Mouse (Mus musculus) midbrain, embryonic 14.5 days (tissue): ENCODE measurements at regions not wholly inside any gene's neighbourhood (a gene's known extent, or its start where the extent isn't known, plus 50 kb on each side); places are given as distances from the start of the nearest gene placed in this dataset.

Source experiments
- ATAC-seq: fragments of 200-750 bp; cut with Nextera tagmentation; 2 replicates; pipeline ENCODE4 v1.8.0; 2017; ENCODE audit warnings: moderate number of reproducible peaks, moderate library complexity; ENCODE audit not compliant: low FRiP score, low TSS enrichment
- DNase-seq: peaks from one replicate; pipeline ENCODE4 v3.0.0-alpha.2; 2015
- H3K27ac ChIP-seq: fragments of 300-500 bp; sonication (generic); replicated peaks from 2 replicates; pipeline ENCODE4 v1.5.1; 2014; ENCODE audit warnings: mild to moderate bottlenecking, low read depth, low read length, moderate library complexity
- H3K27me3 ChIP-seq: fragments of 300-500 bp; sonication (generic); 2 replicates; pipeline ENCODE4 v1.6.1; 2014; ENCODE audit warnings: low read length, control low read depth, mixed read lengths; ENCODE audit not compliant: control insufficient read depth, insufficient read depth
- H3K36me3 ChIP-seq: fragments of 300-500 bp; sonication (generic); 2 replicates; pipeline ENCODE4 v1.6.1; 2014; ENCODE audit warnings: low read length, control low read depth; ENCODE audit not compliant: control insufficient read depth, insufficient read depth
- H3K4me1 ChIP-seq: fragments of 300-500 bp; sonication (generic); 2 replicates; pipeline ENCODE4 v1.6.1; 2014; ENCODE audit warnings: mild to moderate bottlenecking, antibody characterized with exemption, low read length, control low read depth; ENCODE audit not compliant: control insufficient read depth, insufficient read depth
- H3K4me2 ChIP-seq: fragments of 300-500 bp; sonication (generic); 2 replicates; pipeline ENCODE4 v1.6.1; 2014; ENCODE audit warnings: mild to moderate bottlenecking, low read length, moderate library complexity
- H3K4me3 ChIP-seq: fragments of 300-500 bp; sonication (generic); replicated peaks from 2 replicates; pipeline ENCODE4 v1.5.1; 2014; ENCODE audit warnings: low read depth, low read length
- H3K9ac ChIP-seq: fragments of 300-500 bp; sonication (generic); replicated peaks from 2 replicates; pipeline ENCODE4 v1.6.1; 2014; ENCODE audit warnings: mild to moderate bottlenecking, low read length, moderate library complexity
- H3K9me3 ChIP-seq: fragments of 300-500 bp; sonication (generic); 2 replicates; pipeline ENCODE4 v1.6.1; 2016; ENCODE audit warnings: low read length, control low read depth, mixed read lengths; ENCODE audit not compliant: control insufficient read depth
- WGBS: fragments of 180-500 bp; shearing (Covaris S2); extraction: QIAGEN DNeasy Blood & Tissue Kit; methylation state at CpG from one replicate; pipeline ENCODE4 v1.1.7; 2014; 5-methylcytosine and 5-hydroxymethylcytosine counted together

- DNase-seq (no peak), ATAC-seq (no peak)
- H3K36me3 ChIP-seq, result no peaks in the 10 kb centered on the region
- H3K4me1 ChIP-seq, result no peaks in the 10 kb centered on the region
- no peak overlapping the region for H3K4me2 ChIP-seq
- H3K4me3 ChIP-seq, result no peak overlapping the region
- 84% methylated on average over 1 of the region's 1 CpGs for WGBS
- H3K27ac ChIP-seq, result no peak overlapping the region
- H3K27me3 ChIP-seq, result no peaks in the 10 kb centered on the region
- no peaks in the 10 kb centered on the region for H3K9me3 ChIP-seq
- no peak overlapping the region for H3K9ac ChIP-seq
These were observed 761.8 kb upstream of the Pou3f3 start for GRCm38 (mm10) chr1:41933777-41934176.

DNA sequence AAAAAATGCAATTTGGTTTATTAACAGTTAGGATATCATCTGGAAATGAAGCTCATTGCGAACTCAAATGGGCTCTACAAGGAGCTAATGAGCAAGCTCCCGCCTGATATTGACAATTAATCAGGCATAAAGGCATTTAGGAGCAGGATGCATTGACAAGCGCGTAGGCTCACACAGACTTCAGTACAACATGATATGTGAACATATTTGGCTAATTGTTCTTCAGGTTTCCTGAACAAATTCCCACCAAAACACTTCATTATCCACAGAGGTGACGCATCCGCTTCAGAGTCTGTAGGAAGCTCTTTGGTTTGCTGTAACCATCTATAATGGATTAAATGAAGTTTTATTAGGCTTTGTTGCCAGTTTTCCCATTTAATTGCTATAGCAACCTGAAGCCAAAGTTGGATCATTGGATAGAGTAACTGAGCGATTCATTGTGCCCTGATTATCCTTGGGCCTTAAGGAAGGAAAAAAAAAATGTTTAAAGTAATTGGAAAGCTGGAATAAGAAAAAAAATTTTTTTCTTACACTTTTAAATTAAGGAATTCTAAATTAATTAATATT, 759.6 kb upstream of the Pou3f3 start:
- no peaks in the 10 kb centered on the region for H3K36me3 ChIP-seq
- ATAC-seq (no peak), DNase-seq (no peak)
- 66% methylated on average over 7 of the region's 7 CpGs for WGBS
- H3K4me2 ChIP-seq, result no peak overlapping the region
- H3K4me3 ChIP-seq, result no peak overlapping the region
- no peaks in the 10 kb centered on the region for H3K9me3 ChIP-seq
- H3K27ac ChIP-seq, result no peak overlapping the region
- H3K9ac ChIP-seq, result no peak overlapping the region
- H3K4me1 ChIP-seq, result no peaks in the 10 kb centered on the region
- H3K27me3 ChIP-seq, result no peaks in the 10 kb centered on the region

GRCm38 (mm10) chr1:41960982-41961381, 734.6 kb upstream of the Pou3f3 start:
- no peak for DNase-seq
- no peak overlapping the region for H3K9ac ChIP-seq
- no peaks in the 10 kb centered on the region for H3K27me3 ChIP-seq
- no peak overlapping the region for H3K4me2 ChIP-seq
- ATAC-seq, result no peak
- 66% methylated on average over 2 of the region's 2 CpGs for WGBS
- H3K4me3 ChIP-seq, result no peak overlapping the region
- no peaks in the 10 kb centered on the region for H3K9me3 ChIP-seq
- H3K36me3 ChIP-seq, result no peaks in the 10 kb centered on the region
- H3K27ac ChIP-seq, result no peak overlapping the region
- no peaks in the 10 kb centered on the region for H3K4me1 ChIP-seq

DNA sequence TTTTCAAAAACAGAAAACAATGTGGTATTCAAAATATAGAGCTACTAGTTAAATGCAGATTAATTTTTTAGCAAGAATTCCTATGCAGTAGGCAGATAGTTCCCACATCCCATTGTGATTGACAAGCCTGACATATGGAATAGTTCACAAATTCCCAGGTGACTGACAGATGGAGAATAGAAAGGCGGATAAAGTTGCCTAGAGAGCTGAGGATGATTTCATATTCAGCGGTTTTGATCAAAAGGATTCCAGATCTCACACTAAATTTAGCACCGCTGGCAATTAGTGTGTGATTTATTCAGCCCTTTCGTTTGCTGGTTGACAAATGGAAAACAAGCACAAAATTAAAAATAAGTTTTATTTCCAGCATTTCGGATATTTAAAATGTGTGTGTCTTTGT, 714.0 kb upstream of the Pou3f3 start:
- Histone ChIP-seq H3K4me3 (no peak overlapping the region), H3K9ac (no peak overlapping the region), H3K36me3 (no peaks in the 10 kb centered on the region), H3K27ac (no peak overlapping the region), H3K4me1 (peaks cover 10% of the 10 kb centered on the region; the same call in 1 of the 2 replicates), H3K9me3 (no peaks in the 10 kb centered on the region), H3K27me3 (no peaks in the 10 kb centered on the region), H3K4me2 (no peak overlapping the region)
- 51% methylated on average over 5 of the region's 5 CpGs for WGBS
- DNase-seq (peak; percentile 57), ATAC-seq (no peak)

DNA sequence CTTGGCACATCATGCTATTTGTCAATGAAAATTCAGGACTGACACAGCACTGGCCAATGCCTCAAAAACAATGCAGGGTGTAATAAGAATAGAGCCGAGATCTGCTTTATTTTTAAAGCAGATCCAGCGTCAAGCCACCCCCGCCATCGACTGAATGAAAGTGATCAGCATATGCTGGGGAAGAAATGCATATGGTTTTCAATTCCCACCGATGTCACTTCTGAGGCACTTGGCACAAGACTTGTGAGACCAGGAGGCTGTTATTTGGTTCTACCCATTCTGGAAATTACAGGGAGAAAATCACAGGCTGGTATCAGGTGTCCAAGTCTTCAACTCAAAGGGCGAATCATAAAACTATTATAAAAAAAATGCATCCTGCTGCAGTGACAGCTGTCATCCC, 689.3 kb upstream of the Pou3f3 start:
- no peaks in the 10 kb centered on the region for H3K9me3 ChIP-seq
- ATAC-seq (no peak), DNase-seq (no peak)
- H3K27ac ChIP-seq, result no peak overlapping the region
- WGBS, result 78% methylated on average over 6 of the region's 6 CpGs
- no peaks in the 10 kb centered on the region for H3K36me3 ChIP-seq
- no peak overlapping the region for H3K4me3 ChIP-seq
- H3K4me1 ChIP-seq, result no peaks in the 10 kb centered on the region
- no peak overlapping the region for H3K4me2 ChIP-seq
- no peak overlapping the region for H3K9ac ChIP-seq
- H3K27me3 ChIP-seq, result no peaks in the 10 kb centered on the region

- no peak overlapping the region for H3K9ac ChIP-seq
- H3K27ac ChIP-seq, result no peak overlapping the region
- no peak overlapping the region for H3K4me3 ChIP-seq
- no peak overlapping the region for H3K4me2 ChIP-seq
- 98% methylated on average over 3 of the region's 3 CpGs for WGBS
- H3K27me3 ChIP-seq, result no peaks in the 10 kb centered on the region
- no peaks in the 10 kb centered on the region for H3K36me3 ChIP-seq
- no peak for ATAC-seq
- H3K9me3 ChIP-seq, result no peaks in the 10 kb centered on the region
- no peaks in the 10 kb centered on the region for H3K4me1 ChIP-seq
- DNase-seq, result no peak
These were observed 687.5 kb upstream of the Pou3f3 start for GRCm38 (mm10) chr1:42008046-42008445.

DNA sequence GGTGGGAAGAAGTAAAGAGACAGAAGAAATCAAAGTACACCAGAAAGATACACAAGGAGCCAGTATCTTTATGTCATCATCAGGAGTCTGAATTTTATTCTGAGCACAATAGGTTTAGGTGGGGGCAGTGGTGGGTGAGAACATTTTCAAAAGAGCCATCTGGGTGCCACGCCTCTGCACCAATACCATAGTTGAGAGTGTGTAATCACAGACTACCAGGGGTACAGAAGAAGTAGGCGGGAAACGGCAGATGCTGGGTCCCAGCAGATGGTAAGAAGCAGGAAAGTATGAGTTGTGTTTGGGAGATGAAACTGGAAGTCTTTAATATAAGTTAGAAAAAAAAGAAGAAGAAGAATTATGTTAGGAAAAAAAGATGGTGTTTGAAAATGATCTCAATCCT, 682.7 kb upstream of the Pou3f3 start:
- ATAC-seq, result no peak
- H3K4me3 ChIP-seq, result no peak overlapping the region
- H3K27ac ChIP-seq, result no peak overlapping the region
- no peaks in the 10 kb centered on the region for H3K36me3 ChIP-seq
- H3K9me3 ChIP-seq, result no peaks in the 10 kb centered on the region
- no peaks in the 10 kb centered on the region for H3K27me3 ChIP-seq
- DNase-seq, result no peak
- 82% methylated on average over 3 of the region's 3 CpGs for WGBS
- H3K9ac ChIP-seq, result no peak overlapping the region
- no peak overlapping the region for H3K4me2 ChIP-seq
- no peaks in the 10 kb centered on the region for H3K4me1 ChIP-seq

DNA sequence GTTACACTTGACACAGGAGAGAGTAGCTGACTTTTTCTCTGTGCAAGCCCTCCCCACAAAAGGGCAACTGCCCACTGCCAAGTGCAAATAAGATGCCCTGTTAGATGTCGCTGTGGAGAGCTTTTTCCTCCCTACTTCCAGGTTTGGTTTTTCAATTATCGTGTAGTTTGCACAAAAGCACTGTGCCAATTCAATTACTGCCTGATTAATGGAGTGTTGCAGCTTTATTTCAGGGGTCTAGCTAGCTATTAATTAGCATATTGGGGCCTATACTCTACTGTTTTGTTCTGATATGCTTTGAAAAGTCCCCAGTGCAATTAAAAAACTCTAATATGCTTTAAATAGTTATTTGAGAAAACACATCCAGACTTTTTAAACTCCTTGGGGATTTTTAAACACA, 676.6 kb upstream of the Pou3f3 start:
- no peak for ATAC-seq
- 62% methylated on average over 2 of the region's 2 CpGs for WGBS
- no peak overlapping the region for H3K9ac ChIP-seq
- no peaks in the 10 kb centered on the region for H3K4me1 ChIP-seq
- no peaks in the 10 kb centered on the region for H3K27me3 ChIP-seq
- H3K4me2 ChIP-seq, result no peak overlapping the region
- no peak overlapping the region for H3K27ac ChIP-seq
- H3K36me3 ChIP-seq, result no peaks in the 10 kb centered on the region
- no peak for DNase-seq
- H3K4me3 ChIP-seq, result no peak overlapping the region
- no peaks in the 10 kb centered on the region; the same call in 1 of the 2 replicates for H3K9me3 ChIP-seq

- WGBS, result 91% methylated on average over 6 of the region's 6 CpGs
- H3K4me1 ChIP-seq, result no peaks in the 10 kb centered on the region
- no peak for ATAC-seq
These were observed 669.8 kb upstream of the Pou3f3 start for GRCm38 (mm10) chr1:42025781-42026180.

More at GRCm38 (mm10) chr1:42025781-42026180, 669.8 kb upstream of the Pou3f3 start:
- H3K9me3 ChIP-seq, result no peaks in the 10 kb centered on the region; the same call in 1 of the 2 replicates
- no peak overlapping the region for H3K4me3 ChIP-seq
- no peak overlapping the region for H3K4me2 ChIP-seq
- no peaks in the 10 kb centered on the region for H3K36me3 ChIP-seq
- no peak for DNase-seq
- no peak overlapping the region for H3K27ac ChIP-seq
- no peak overlapping the region for H3K9ac ChIP-seq
- no peaks in the 10 kb centered on the region for H3K27me3 ChIP-seq
